Mouse (Mus musculus): ENCODE measurements around the gene Spg11.

DNA sequence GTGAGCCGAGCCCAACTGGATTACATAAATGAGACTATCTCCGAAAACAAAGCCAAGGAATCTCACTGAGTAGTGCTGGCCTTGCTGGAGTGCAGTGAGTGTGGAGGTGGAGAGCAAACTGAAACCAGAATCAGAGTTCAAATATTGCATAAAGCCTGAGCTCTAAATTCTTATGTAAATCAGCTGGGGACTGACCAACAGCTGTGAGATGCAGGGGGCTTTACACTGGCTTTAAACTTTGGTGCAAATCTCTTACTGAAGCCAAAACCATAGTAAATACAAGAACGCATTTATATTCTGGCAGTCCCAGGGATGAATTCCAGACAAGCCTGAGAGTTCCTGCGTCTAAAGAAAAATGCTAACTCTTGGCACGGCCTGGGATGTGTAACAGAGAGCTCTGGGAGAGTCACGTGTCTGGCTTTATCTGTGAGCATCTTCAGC lies 40.2 kb upstream of the Spg11 start:
- TF ChIP-seq CTCF (IDR thresholded peaks at IDR 0.05; ENCODE audit: low read depth) (no peak), EP300 (IDR thresholded peaks at IDR 0.05; ENCODE audit: low read depth) (no peak)
